Mouse (Mus musculus) left cerebral cortex, postnatal 25 days (tissue): ENCODE data around the gene Ryr3. TPM values are rescaled to one million over a fixed set of nuclear protein-coding genes. Genes with fewer than 3 reads are reported as not detected.

Source experiments
- DNase-seq, 2 experiments: peaks; one replicate each; pipeline ENCODE4 v3.0.0; 2022; ENCODE audit warnings: low spot score in 2 of 2, mixed read lengths in 1 of 2
- intact Hi-C: fragments of 180-260 bp; cut with DNase I; formaldehyde crosslinking; loops from one replicate; pipeline ENCODE4 v1.15.1; 2025
- total RNA-seq, 2 experiments: library from RNA; stranded (reverse); gene quantifications; 2 replicates each; pipeline ENCODE4 v1.2.3; 2021

The Ryr3 gene
- total RNA-seq, 2 experiments from 2014 or later: 25.9 to 44.0 TPM

DNA sequence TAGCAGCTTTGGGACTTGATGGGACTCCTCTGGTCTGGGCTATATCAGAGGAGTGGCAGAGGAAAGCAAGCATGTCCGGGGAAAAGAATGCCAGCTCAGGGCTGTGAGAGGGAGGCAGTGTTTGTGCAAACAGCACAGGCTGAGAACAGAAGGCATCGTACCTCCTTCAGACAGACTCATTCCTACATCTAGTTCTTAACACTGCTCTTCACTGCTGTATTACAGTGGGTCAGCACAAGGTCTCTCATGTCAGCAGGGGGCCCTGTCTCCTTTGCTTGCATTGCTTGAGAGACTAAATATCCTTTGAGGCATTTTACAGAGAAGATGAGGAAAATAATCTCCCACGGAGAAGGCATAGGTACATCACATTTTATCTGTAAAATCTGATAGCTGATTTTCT is 394.2 kb downstream of the Ryr3 start:
- intact Hi-C loops: no loop called here
- DNase-seq: peak; percentile 25 to 51

- intact Hi-C loops: no loop called here
Measured at GRCm38 (mm10) chr2:112819059-112819458, 397.8 kb downstream of the Ryr3 start.

GRCm38 (mm10) chr2:112816976-112817375 is 399.9 kb downstream of the Ryr3 start:
- intact Hi-C loops: no loop called here
- DNase-seq: no peak

More at GRCm38 (mm10) chr2:112819059-112819458, 397.8 kb downstream of the Ryr3 start:
- DNase-seq: no peak

DNA sequence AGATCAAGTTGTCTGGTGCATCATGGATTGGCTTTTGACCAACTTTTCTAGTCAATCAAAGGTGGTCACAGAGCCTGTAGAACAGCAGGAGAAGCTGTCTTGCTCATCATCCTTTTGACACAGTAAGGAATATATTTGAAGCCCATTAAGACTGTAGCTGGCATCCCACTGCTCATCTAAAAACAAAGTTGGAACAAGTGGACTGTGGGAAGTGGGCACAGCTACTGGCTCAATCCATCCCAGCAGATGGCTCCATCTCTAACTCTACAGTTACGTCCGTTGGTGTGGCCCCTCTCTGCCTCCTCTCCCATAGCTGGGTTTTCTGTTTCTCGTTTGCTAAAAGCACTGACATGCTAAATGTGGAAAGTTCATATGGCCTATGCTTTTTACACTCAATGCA is 400.9 kb downstream of the Ryr3 start:
- intact Hi-C loops: no loop called here
- peak in 1 of 2 experiments; percentile 58 for DNase-seq

- DNase-seq: peak in 1 of 2 experiments; percentile 21
- intact Hi-C loops: no loop called here
Measured at GRCm38 (mm10) chr2:112812637-112813402, 404.1 kb downstream of the Ryr3 start.

DNA sequence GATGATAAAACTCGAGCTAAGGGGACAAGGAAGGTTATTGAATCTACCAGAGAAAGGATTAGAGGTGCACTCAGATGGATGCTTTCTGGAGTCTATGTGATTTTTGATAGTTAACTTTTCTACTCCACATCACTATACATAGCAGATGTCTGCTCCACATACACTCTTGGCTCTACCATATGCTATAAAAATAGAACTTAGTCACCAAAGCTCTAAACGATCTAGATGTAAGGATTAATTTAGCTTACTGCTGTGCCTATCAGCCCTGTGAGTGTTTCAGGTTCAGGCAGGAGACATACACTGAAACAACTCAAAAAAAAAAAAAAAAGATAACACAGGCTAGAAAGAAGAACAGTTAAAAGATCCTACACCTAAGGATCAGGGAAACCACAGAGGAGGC is 410.9 kb downstream of the Ryr3 start:
- intact Hi-C loops: loop anchor here (10.0 kb wide), 1 partner anchor 629 kb away; no protein-coding TSS in a partner anchor
- peak in 1 of 2 experiments; percentile 66 for DNase-seq

DNA sequence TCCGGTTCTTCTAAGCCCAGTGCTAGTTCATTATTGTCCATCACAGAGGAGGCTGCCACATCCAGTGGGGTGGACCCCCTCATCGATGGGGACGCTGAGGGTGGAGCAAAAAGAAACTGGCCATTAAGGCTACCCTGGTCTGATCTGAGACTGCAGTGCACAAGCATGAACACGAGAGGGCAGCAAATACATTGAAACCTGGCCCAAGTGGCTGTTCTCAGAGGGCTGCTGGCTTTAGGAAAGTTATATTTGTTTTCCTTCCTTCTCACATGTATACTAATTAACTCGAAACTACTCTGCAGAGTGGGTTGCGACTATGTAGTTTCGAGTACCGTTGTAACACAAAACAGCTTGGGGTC is 416.9 kb downstream of the Ryr3 start:
- intact Hi-C loops: loop anchor here (2.0 to 10.0 kb wide), 4 partner anchors 417 to 635 kb away; partner anchors contain the start of gene Ryr3
- peak; percentile 73 to 79 for DNase-seq

DNA sequence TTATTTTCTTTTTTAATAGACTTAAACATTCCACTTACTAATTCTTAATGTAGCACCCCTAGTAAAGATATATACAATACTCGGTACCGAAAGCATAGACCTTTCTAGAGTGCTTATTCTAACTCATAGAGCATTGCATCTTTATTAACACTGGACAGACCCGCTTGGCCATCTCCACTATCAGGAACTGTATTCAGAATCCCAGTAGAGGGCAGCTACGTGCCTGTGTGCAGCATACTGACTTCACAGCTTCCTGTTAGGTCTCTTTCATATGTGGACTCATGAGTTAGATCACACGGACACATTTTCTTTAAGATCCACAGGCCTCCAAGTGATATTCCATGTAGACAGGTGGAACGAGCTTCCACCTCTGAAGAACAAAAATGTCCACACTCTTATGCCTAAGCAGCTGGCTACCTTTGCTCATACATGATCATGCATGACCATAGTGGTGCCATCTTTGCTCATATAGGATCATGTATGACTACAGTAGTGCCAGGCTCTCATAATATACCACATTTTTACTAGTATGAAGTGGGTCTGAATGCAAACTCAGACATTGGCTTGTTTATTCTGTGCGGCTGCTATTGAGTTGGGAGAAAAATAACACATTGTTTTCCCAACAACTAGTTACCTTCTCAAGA is 417.4 kb downstream of the Ryr3 start:
- no peak for DNase-seq

GRCm38 (mm10) chr2:112781631-112782030 is 435.3 kb downstream of the Ryr3 start:
- no peak for DNase-seq
- intact Hi-C loops: no loop called here

More for the DNA sequence above, 417.4 kb downstream of the Ryr3 start:
- intact Hi-C loops: no loop called here

DNA sequence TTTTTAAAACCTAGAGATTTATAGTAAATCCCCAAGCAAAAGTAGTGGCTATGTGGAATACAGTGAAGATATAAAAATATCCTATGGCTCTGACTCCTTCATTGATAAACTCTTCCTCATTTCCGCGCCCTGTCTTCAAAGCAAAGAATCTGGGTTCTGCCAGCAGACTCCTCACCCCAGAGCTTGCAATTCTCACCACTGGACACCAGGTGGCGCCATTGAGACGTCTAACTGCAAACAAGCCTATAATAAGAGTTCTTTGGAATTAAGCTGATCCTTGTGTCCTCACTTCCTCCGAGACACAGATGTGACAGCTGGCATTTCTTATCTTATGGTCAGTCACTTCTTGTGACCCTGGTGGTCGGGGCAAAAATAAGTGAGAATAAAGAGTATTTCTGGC is 442.1 kb downstream of the Ryr3 start:
- peak; percentile 78 to 84 for DNase-seq
- intact Hi-C loops: loop anchor here (2.0 to 10.0 kb wide), 2 partner anchors 528 to 660 kb away; no protein-coding TSS in a partner anchor

- peak in 1 of 2 experiments; percentile 28 for DNase-seq
- intact Hi-C loops: loop anchor here (5.0 kb wide), 2 partner anchors 265 to 390 kb away; partner anchors contain the start of gene Katnbl1
Measured at GRCm38 (mm10) chr2:112767665-112768064, 449.2 kb downstream of the Ryr3 start.

DNA sequence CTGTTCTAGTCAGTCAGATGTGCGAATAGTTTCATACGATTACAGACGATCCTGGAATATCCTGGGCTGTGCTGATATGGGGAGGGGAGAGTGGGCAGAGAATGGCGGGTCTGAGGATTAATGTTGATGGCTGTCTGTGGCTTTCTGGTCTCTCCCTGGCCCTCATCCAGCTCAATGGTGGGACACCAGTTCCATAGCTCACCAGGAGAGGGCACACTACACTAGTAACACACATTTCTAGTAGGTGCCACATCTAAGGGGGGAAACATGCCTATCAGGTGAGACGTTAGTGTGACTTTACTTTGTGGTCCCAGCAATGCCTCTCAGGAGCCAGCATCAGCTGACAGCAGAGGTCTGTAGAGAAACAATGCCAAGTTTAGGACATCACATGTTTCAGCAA is 451.9 kb downstream of the Ryr3 start:
- intact Hi-C loops: loop anchor here (5.0 kb wide), 2 partner anchors 263 to 388 kb away; partner anchors contain the start of gene Katnbl1
- DNase-seq: no peak

- DNase-seq: no peak
- intact Hi-C loops: loop anchor here (5.0 kb wide), 1 partner anchor 237 kb away; no protein-coding TSS in a partner anchor
Measured at GRCm38 (mm10) chr2:112764274-112764673, 452.6 kb downstream of the Ryr3 start.

- DNase-seq: no peak
- intact Hi-C loops: loop anchor here (5.0 kb wide), 1 partner anchor 235 kb away; no protein-coding TSS in a partner anchor
Measured at GRCm38 (mm10) chr2:112762006-112762405, 454.9 kb downstream of the Ryr3 start.

DNA sequence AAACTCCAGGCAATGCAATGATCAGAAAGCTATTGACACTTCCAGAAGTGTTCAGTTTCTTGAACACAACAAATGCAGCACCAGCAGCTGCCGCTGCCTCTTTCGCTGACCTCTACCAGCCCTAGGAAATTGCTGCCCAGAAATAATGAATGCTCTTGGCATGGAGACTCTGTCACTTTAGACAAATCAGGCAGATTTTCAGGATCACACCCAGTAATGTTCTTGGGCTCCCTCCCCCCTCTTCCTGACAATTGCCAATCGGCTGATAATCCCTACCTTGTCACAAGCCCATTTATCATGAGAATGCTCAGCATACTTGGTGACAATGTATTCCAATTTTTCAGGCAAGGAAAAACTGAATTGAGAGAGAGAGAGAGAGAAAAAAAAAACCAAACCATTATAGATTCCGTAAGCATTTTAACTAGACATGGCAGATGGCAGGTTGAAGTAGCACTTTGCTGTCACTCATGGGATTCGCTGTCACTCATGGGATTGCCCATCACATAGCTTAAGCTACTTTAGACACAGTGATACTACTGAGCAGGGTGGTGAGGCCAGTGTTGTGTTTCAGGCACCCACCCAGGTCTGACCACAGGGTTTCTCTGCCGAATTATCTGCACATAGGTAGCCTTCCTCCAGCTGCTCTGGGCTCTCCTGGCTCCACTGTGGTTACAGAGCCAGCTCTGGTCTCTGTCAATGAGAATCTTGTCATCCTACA is 455.5 kb downstream of the Ryr3 start:
- DNase-seq: no peak
- intact Hi-C loops: loop anchor here (5.0 kb wide), 1 partner anchor 234 kb away; no protein-coding TSS in a partner anchor

DNA sequence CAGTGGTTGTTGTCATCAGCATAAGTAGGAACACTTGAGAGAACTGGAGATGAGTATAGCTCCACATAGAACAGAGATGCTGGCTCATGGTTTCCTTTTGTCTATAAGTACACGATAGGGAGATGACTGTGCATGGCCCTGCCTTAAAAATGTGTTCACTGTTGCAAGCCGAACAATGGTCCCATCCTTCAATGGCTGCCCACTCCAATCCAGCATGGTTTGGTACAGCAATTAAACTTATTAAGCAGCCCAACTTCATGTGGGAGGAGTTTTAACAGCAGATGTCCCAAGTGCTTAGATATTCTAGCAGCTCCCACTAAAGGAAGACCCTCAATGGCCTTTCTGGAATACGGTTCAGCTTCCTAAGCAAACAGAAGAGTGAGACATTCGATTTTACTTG is 456.2 kb downstream of the Ryr3 start:
- intact Hi-C loops: loop anchor here (5.0 kb wide), 1 partner anchor 233 kb away; no protein-coding TSS in a partner anchor
- DNase-seq: no peak

GRCm38 (mm10) chr2:112759678-112760077 is 457.2 kb downstream of the Ryr3 start:
- peak in 1 of 2 experiments; percentile 16 for DNase-seq
- intact Hi-C loops: loop anchor here (5.0 kb wide), 1 partner anchor 232 kb away; no protein-coding TSS in a partner anchor

- DNase-seq: no peak
- intact Hi-C loops: no loop called here
Measured at GRCm38 (mm10) chr2:112758732-112759131, 458.2 kb downstream of the Ryr3 start.

DNA sequence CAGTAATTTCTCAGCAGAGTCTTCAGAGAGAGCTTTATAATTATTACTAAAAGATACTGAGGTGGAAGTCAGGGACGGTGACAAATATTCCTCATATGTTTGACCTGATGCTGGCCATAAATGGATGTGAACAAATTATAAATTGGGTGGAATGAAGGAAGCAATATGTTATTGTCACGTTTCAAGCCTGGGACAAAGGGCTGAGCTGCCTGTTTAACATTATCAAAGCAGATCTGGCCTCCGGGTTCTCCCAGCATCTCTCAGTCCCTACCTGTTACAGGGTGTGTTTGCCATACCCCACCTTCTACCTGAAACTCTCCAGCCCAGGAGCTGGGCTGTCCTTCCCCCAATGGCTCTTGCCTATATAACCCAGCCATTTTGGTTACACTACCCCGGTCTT is 463.6 kb downstream of the Ryr3 start:
- intact Hi-C loops: no loop called here
- no peak for DNase-seq

DNA sequence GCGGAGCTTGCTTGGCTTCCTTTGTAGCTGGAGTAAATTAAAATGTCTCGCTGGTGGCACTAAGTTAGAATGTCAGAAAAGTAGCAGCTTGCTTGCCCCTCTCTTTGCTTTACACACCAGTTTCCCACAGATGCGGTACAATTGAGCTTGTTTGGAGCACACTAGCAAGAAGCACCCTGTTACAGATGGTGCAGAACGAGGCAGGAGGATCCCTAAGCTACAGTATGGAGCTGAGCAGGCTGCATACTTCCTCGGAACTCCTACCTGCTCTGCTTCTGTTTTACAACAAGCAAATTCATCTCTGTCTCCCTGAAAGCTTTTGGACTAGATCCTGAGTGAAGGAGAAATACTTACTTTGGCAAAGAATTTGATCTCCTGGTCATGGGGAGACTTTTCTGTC is 465.5 kb downstream of the Ryr3 start:
- intact Hi-C loops: no loop called here
- DNase-seq: peak in 1 of 2 experiments; percentile 8
